In the genomic region with DNA sequence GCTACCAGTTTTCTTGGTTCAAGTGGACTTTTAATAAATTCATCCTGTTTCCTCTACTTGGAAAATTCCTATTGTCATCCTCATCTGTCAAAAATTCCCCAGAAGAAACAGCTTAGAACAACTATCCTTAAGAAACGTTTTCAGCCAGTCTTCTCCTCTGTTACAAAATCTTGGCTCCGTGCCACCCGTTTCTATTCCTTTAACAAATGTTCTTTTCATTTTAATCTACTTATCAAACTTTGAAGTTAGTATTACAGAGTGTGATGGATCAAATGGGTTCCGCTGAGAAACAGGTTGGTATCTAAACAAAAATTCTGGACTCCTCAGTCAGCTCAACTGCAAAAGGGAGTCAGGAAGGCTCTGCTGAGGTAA, we compare ENCODE assay signal across 9 mouse cellular contexts. TPM values are rescaled to one million over a fixed set of nuclear protein-coding genes. Genes with fewer than 3 reads are reported as not detected.
DNase-seq lines count a peak whose midpoint lies in the region; ATAC-seq lines count a peak whose summit lies in the region.
"Had no signal": no experiment of that assay in that cellular context is flagged by ENCODE, and none has a peak within 500 bp of the region (broad histone marks: within the 10 kb centered on the region; RNA-seq: fewer than 3 reads in every experiment).

No protein-coding gene starts in this region.

- ATAC-seq in limb, embryonic 12.5 days (ENCODE audit: insufficient number of reproducible peaks, insufficient read depth, low FRiP score, low TSS enrichment, low read depth), result no peak
- no peak for ATAC-seq in forebrain, embryonic 16.5 days
- no peak for ATAC-seq in midbrain, embryonic 15.5 days (replicated peaks)
- no peak for ATAC-seq in erythroid progenitor cell, adult 5-6 weeks (replicated peaks; ENCODE audit: low FRiP score, poor library complexity, severe bottlenecking)

- 0 out of 2 replicates have a peak overlapping the region, but pooled peaks have one; percentile 74 for H3K4me2 ChIP-seq in limb, embryonic 12.5 days
- peak overlapping the region; percentile 65 for H3K4me2 ChIP-seq in forebrain, embryonic 16.5 days (ENCODE audit: low read length)
- peak overlapping the region; percentile 63 for H3K4me2 ChIP-seq in midbrain, embryonic 15.5 days

- peaks cover 6% of the 10 kb centered on the region; the same call in 1 of the 2 replicates for H3K4me1 ChIP-seq in limb, embryonic 12.5 days (replicated peaks)
- H3K4me1 ChIP-seq in limb, embryonic 10.5 days, result peaks cover 10% of the 10 kb centered on the region
- H3K4me1 ChIP-seq in forebrain, embryonic 16.5 days (replicated peaks; ENCODE audit: control insufficient read depth, insufficient read depth, low read length), result peaks cover 8% of the 10 kb centered on the region
- peaks cover 16% of the 10 kb centered on the region for H3K4me1 ChIP-seq in midbrain, embryonic 15.5 days

- H3K27ac ChIP-seq in limb, embryonic 12.5 days, result no peak overlapping the region
- H3K27ac ChIP-seq in limb, embryonic 10.5 days, result no peak overlapping the region
- no peak overlapping the region for H3K27ac ChIP-seq in forebrain, embryonic 16.5 days (ENCODE audit: low read length)
- no peak overlapping the region for H3K27ac ChIP-seq in midbrain, embryonic 15.5 days
- H3K27ac ChIP-seq: stomach, embryonic 15.5 days had no signal

- peaks cover 29% of the 10 kb centered on the region for H3K27me3 ChIP-seq in limb, embryonic 12.5 days
- peaks cover 20% of the 10 kb centered on the region for H3K27me3 ChIP-seq in limb, embryonic 10.5 days (ENCODE audit: low read depth, poor library complexity, severe bottlenecking)
- peaks cover 8% of the 10 kb centered on the region for H3K27me3 ChIP-seq in forebrain, embryonic 16.5 days (replicated peaks; ENCODE audit: control insufficient read depth, insufficient read depth, low read length)
- H3K27me3 ChIP-seq in midbrain, embryonic 15.5 days (replicated peaks), result 0 out of 2 replicates have a peak, but pooled peaks cover 3% of the 10 kb centered on the region

- H3K36me3 ChIP-seq in limb, embryonic 12.5 days, result no peaks in the 10 kb centered on the region
- no peaks in the 10 kb centered on the region for H3K36me3 ChIP-seq in limb, embryonic 10.5 days
- no peaks in the 10 kb centered on the region for H3K36me3 ChIP-seq in forebrain, embryonic 16.5 days (ENCODE audit: control insufficient read depth, insufficient read depth)
- H3K36me3 ChIP-seq in midbrain, embryonic 15.5 days (replicated peaks), result no peaks in the 10 kb centered on the region
- H3K36me3 ChIP-seq: heart, embryonic 12.5 days; stomach, embryonic 15.5 days had no signal

- no peak overlapping the region for H3K9ac ChIP-seq in limb, embryonic 12.5 days (replicated peaks)
- no peak overlapping the region for H3K9ac ChIP-seq in forebrain, embryonic 16.5 days (replicated peaks; ENCODE audit: low read depth, low read length)
- no peak overlapping the region; the same call in 1 of the 2 replicates for H3K9ac ChIP-seq in midbrain, embryonic 15.5 days
- H3K9ac ChIP-seq: heart, embryonic 12.5 days; stomach, embryonic 15.5 days had no signal

- no peak for DNase-seq in limb, embryonic 10.5 days (ENCODE audit: low spot score)
- peak; percentile 47 to 56 for DNase-seq in cerebellum, postnatal 14 days
- DNase-seq in heart, adult 18-20 months, result no peak

- WGBS in limb, embryonic 12.5 days, result 86% methylated on average over 4 of the region's 4 CpGs
- WGBS in limb, embryonic 10.5 days, result 90% methylated on average over 4 of the region's 4 CpGs
- WGBS in forebrain, embryonic 16.5 days, result 70% methylated on average over 4 of the region's 4 CpGs
- WGBS in midbrain, embryonic 15.5 days, result 75% methylated on average over 4 of the region's 4 CpGs

- no peak overlapping the region for H3K4me3 ChIP-seq in limb, embryonic 12.5 days (replicated peaks)
- no peak overlapping the region; the same call in 1 of the 2 replicates for H3K4me3 ChIP-seq in limb, embryonic 10.5 days
- no peak overlapping the region; the same call in 1 of the 2 replicates for H3K4me3 ChIP-seq in forebrain, embryonic 16.5 days (replicated peaks; ENCODE audit: low read length)
- peak overlapping the region; percentile 97 for H3K4me3 ChIP-seq in midbrain, embryonic 15.5 days

- no peaks in the 10 kb centered on the region for H3K9me3 ChIP-seq in limb, embryonic 12.5 days
- no peaks in the 10 kb centered on the region for H3K9me3 ChIP-seq in limb, embryonic 10.5 days (replicated peaks)
- H3K9me3 ChIP-seq in forebrain, embryonic 16.5 days (ENCODE audit: control insufficient read depth, low read length), result no peaks in the 10 kb centered on the region
- H3K9me3 ChIP-seq in midbrain, embryonic 15.5 days, result no peaks in the 10 kb centered on the region
- H3K9me3 ChIP-seq: heart, embryonic 12.5 days; stomach, embryonic 15.5 days had no signal

RNA-seq across cellular contexts. Expression of gene Ric3, which starts 0.7 kb away (rescaled TPM):
- 4.2 and 4.7 TPM in 2 replicates for polyA plus RNA-seq in limb, embryonic 12.5 days (2016; fragmentation: Nextera tagmentation; extraction: Ambion mirVana)
- 4.6 and 5.8 TPM in 2 replicates for polyA plus RNA-seq in limb, embryonic 10.5 days (2016; fragmentation: Nextera tagmentation; extraction: Ambion mirVana)
- 31.9 and 34.6 TPM in 2 replicates for polyA plus RNA-seq in forebrain, embryonic 16.5 days (2015; fragmentation: Nextera tagmentation; extraction: Ambion mirVana)
- polyA plus RNA-seq in midbrain, embryonic 15.5 days (2015; fragmentation: Nextera tagmentation; extraction: Ambion mirVana), result 35.1 and 39.1 TPM in 2 replicates
- not detected in 2 replicates for total RNA-seq in erythroid progenitor cell, adult 5-6 weeks (2015; ENCODE audit: low replicate concordance)
- total RNA-seq in erythroid progenitor cell, adult 5-6 weeks (2017; ENCODE audit: low replicate concordance), result 0.61 TPM in 1 of 2 replicates, not detected in the other
- 1 to 10 TPM; 2.6 to 3.4 TPM for total RNA-seq in heart, adult 18-20 months (2021)

Comparison
In these comparisons a context has a peak if more than half of its experiments do, and no peak if none do; other contexts are left out.
1. DNase-seq: peak in cerebellum, postnatal 14 days (2 of 2); none in limb, embryonic 10.5 days (single experiment) and heart, adult 18-20 months (0 of 2).
2. Peak in every context shown above with its lines, with median percentiles within 50 percentile points of each other: H3K4me2 ChIP-seq.